Mouse (Mus musculus) intestine, postnatal 0 days (tissue): ENCODE measurements at regions not wholly inside any gene's neighbourhood (a gene's known extent, or its start where the extent isn't known, plus 50 kb on each side); places are given as distances from the start of the nearest gene placed in this dataset.

ENCODE experiments used
- ATAC-seq: fragments of 200-750 bp; cut with Nextera tagmentation; 2 replicates; pipeline ENCODE4 v1.8.0; 2017; ENCODE audit warnings: mild to moderate bottlenecking, moderate TSS enrichment, moderate library complexity
- H3K27ac ChIP-seq: fragments of 300-500 bp; sonication (generic); 2 replicates; pipeline ENCODE4 v1.5.1; 2014; ENCODE audit warnings: mild to moderate bottlenecking, low read depth, low read length, moderate library complexity
- H3K27me3 ChIP-seq: fragments of 300-500 bp; sonication (generic); replicated peaks from 2 replicates; pipeline ENCODE4 v1.6.1; 2014; ENCODE audit warnings: low read length, mixed read lengths; ENCODE audit not compliant: control insufficient read depth, insufficient read depth
- H3K36me3 ChIP-seq: fragments of 300-500 bp; sonication (generic); 2 replicates; pipeline ENCODE4 v1.6.1; 2014; ENCODE audit warnings: mild to moderate bottlenecking, moderate library complexity; ENCODE audit not compliant: control insufficient read depth, insufficient read depth
- H3K4me1 ChIP-seq: fragments of 300-500 bp; sonication (generic); replicated peaks from 2 replicates; pipeline ENCODE4 v1.6.1; 2014; ENCODE audit warnings: antibody characterized with exemption, low read length, mixed read lengths; ENCODE audit not compliant: control insufficient read depth, insufficient read depth
- H3K4me2 ChIP-seq: fragments of 300-500 bp; sonication (generic); replicated peaks from 2 replicates; pipeline ENCODE4 v1.6.1; 2014; ENCODE audit warnings: low read depth, mild to moderate bottlenecking, moderate library complexity
- H3K4me3 ChIP-seq: fragments of 300-500 bp; sonication (generic); 2 replicates; pipeline ENCODE4 v1.5.1; 2014; ENCODE audit warnings: low read depth, low read length
- H3K9ac ChIP-seq: fragments of 300-500 bp; sonication (generic); 2 replicates; pipeline ENCODE4 v1.6.1; 2014; ENCODE audit warnings: mild to moderate bottlenecking, low read depth, low read length
- H3K9me3 ChIP-seq: fragments of 300-500 bp; sonication (generic); 2 replicates; pipeline ENCODE4 v1.6.1; 2016; ENCODE audit warnings: mixed run types; ENCODE audit not compliant: control insufficient read depth
- CTCF ChIP-seq: sonication (generic); IDR thresholded peaks from 2 replicates; pipeline ENCODE4 v1.5.1; 2016; ENCODE audit warnings: low read depth, mild to moderate bottlenecking, control low read depth, antibody characterized with exemption, moderate library complexity
- WGBS: fragments of 180-500 bp; shearing (Covaris S2); extraction: QIAGEN DNeasy Blood & Tissue Kit; methylation state at CpG from one replicate; pipeline ENCODE4 v1.1.7; 2014; 5-methylcytosine and 5-hydroxymethylcytosine counted together

DNA sequence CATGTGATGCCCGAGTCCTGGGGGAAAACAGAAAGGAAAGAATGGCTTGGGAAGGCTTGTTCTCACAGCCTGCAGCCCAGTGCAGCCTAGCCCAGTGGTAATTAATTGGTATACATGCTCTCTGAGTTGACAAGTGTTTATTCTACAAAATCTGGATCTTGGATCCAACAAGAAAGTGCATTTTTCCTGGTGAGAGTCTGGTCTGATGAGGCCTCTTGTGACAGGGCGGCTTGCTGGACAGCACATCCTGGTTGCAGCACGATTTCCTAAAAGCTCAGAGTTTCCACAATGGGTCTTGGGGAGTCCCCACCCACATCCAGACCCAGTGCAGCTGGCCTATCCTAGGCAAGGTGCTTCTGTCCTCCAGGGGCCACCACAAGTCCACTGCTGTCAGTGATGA lies 332.7 kb upstream of the Dio3 start:
- Histone ChIP-seq H3K4me1 (no peaks in the 10 kb centered on the region), H3K27ac (no peak overlapping the region), H3K9ac (no peak overlapping the region), H3K27me3 (no peaks in the 10 kb centered on the region), H3K4me3 (no peak overlapping the region), H3K9me3 (no peaks in the 10 kb centered on the region), H3K36me3 (no peaks in the 10 kb centered on the region), H3K4me2 (no peak overlapping the region)
- peak; percentile 14; the same call in 1 of the 2 replicates for TF ChIP-seq CTCF
- WGBS, result 61% methylated on average over 3 of the region's 3 CpGs
- no peak for ATAC-seq

GRCm38 (mm10) chr12:109946936-109947335 lies 331.9 kb upstream of the Dio3 start:
- no peak for TF ChIP-seq CTCF
- Histone ChIP-seq H3K27ac (no peak overlapping the region), H3K4me3 (no peak overlapping the region), H3K27me3 (no peaks in the 10 kb centered on the region), H3K4me2 (no peak overlapping the region), H3K36me3 (no peaks in the 10 kb centered on the region), H3K9ac (no peak overlapping the region), H3K9me3 (no peaks in the 10 kb centered on the region), H3K4me1 (no peaks in the 10 kb centered on the region)
- no peak for ATAC-seq
- WGBS, result 50% methylated on average over 1 of the region's 1 CpGs

GRCm38 (mm10) chr12:109947886-109948433 lies 330.9 kb upstream of the Dio3 start:
- H3K27ac ChIP-seq, result no peak overlapping the region
- H3K36me3 ChIP-seq, result no peaks in the 10 kb centered on the region
- H3K27me3 ChIP-seq, result no peaks in the 10 kb centered on the region
- ATAC-seq, result no peak
- WGBS, result 62% methylated on average over 7 of the region's 7 CpGs
- no peak overlapping the region for H3K4me3 ChIP-seq
- TF ChIP-seq CTCF, result no peak
- H3K9ac ChIP-seq, result no peak overlapping the region; the same call in 1 of the 2 replicates
- no peaks in the 10 kb centered on the region for H3K4me1 ChIP-seq
- no peak overlapping the region for H3K4me2 ChIP-seq
- no peaks in the 10 kb centered on the region for H3K9me3 ChIP-seq

DNA sequence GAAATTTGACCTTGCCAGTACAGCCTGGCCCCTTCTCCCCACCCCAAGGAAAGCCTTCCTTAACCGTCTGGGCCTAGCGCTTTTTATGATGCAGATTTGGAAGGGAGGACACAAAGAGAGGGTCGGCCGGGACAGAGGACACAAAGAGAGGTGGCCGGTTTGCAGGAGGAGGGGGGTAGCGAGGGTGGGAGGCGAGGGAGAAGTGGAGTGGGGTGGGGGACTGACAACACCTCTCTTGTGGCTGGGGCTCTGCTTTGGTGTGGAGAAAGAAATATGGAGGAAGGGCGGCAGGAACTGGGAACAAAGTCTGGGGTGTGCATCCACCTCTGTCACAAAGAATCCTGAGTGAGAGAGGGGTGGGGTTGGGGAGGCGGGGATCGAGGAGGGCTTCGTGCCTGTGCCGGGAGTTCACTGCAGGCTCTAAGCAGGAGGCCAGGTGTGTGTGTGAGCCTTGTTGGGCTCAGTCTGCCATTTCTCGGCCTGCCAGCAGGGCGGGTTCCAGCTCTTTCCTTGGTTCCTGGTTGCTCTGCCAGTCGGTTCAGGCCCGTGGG lies 330.4 kb upstream of the Dio3 start:
- TF ChIP-seq CTCF, result peak; percentile 36
- no peaks in the 10 kb centered on the region for H3K27me3 ChIP-seq
- no peak overlapping the region; the same call in 1 of the 2 replicates for H3K9ac ChIP-seq
- no peaks in the 10 kb centered on the region for H3K36me3 ChIP-seq
- H3K4me2 ChIP-seq, result no peak overlapping the region
- H3K4me3 ChIP-seq, result no peak overlapping the region
- H3K9me3 ChIP-seq, result no peaks in the 10 kb centered on the region
- H3K27ac ChIP-seq, result no peak overlapping the region
- WGBS, result 38% methylated on average over 16 of the region's 16 CpGs
- no peak for ATAC-seq
- H3K4me1 ChIP-seq, result no peaks in the 10 kb centered on the region

DNA sequence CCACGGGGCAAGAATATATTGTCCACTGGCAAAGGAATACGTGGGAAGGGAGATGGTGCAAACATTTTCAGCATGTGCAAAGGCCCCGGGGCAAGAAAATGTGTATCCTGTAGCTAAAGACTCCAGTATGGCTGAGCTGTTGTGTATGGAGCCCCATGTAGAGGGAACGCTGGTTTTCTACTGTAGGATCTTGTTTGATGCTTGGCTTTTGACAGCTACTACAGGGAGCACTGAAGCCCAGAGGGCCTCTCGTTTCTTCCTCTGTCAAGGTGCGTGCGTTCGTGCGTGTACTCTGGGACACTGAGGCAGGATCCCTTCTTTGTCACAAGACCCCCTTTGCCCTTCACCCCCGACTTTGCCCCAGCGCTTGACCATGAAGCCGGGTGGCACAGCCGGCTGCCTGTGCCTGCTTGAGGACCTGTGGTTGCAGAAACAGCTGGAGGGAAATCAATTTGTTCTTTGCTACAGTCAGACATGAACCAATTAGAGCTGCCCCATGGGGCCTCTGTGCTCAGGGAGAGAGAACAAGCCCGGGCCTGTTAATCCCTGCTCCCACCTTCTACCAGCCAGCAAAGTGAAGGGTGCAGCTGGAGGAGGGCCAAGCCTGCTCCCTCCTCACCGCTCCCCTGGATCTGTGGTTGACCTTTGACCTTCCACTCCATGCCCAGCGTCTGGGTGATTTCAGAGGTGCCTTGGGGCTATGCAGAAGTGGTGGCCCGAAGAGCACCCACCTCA lies 329.5 kb upstream of the Dio3 start:
- Histone ChIP-seq H3K4me1 (no peaks in the 10 kb centered on the region), H3K9me3 (no peaks in the 10 kb centered on the region), H3K27ac (no peak overlapping the region), H3K4me2 (no peak overlapping the region), H3K27me3 (no peaks in the 10 kb centered on the region), H3K4me3 (no peak overlapping the region), H3K36me3 (no peaks in the 10 kb centered on the region), H3K9ac (no peak overlapping the region)
- WGBS, result 82% methylated on average over 17 of the region's 17 CpGs
- no peak for TF ChIP-seq CTCF
- peak; percentile 29; the same call in 1 of the 2 replicates for ATAC-seq

GRCm38 (mm10) chr12:109950632-109951031 lies 328.2 kb upstream of the Dio3 start:
- H3K4me2 ChIP-seq, result no peak overlapping the region
- 59% methylated on average over 6 of the region's 6 CpGs for WGBS
- H3K4me1 ChIP-seq, result no peaks in the 10 kb centered on the region
- no peaks in the 10 kb centered on the region for H3K27me3 ChIP-seq
- no peak overlapping the region for H3K27ac ChIP-seq
- no peaks in the 10 kb centered on the region for H3K9me3 ChIP-seq
- H3K9ac ChIP-seq, result no peak overlapping the region
- TF ChIP-seq CTCF, result peak; percentile 54; the same call in 1 of the 2 replicates
- no peak for ATAC-seq
- no peaks in the 10 kb centered on the region for H3K36me3 ChIP-seq
- no peak overlapping the region for H3K4me3 ChIP-seq
